Mouse (Mus musculus) ES-Bruce4 (cell line): Measurements from ENCODE around the gene Hist1h2ag.
A peak's percentile ranks its signal among the peaks of the same experiment; 100 is the strongest.

Source experiments
- EP300 ChIP-seq: IDR thresholded peaks from 2 replicates; pipeline ENCODE4 v1.6.1; 2011; ENCODE audit warnings: low read depth, low read length; ENCODE audit not compliant: insufficient read depth
- POLR2A ChIP-seq: IDR thresholded peaks from one replicate; pipeline ENCODE4 v1.8.1; 2011; ENCODE audit warnings: low read length; ENCODE audit not compliant: insufficient read depth

- no peak for TF ChIP-seq EP300
- TF ChIP-seq POLR2A: peak; percentile 77
These were observed 6.4 kb downstream of the Hist1h2ag start for GRCm38 (mm10) chr13:22036149-22036956.
